Mouse (Mus musculus) right cerebral cortex, postnatal 36 days (tissue): ENCODE measurements at regions not wholly inside any gene's neighbourhood (a gene's known extent, or its start where the extent isn't known, plus 50 kb on each side); places are given as distances from the start of the nearest gene placed in this dataset.

Source experiments
- DNase-seq, 2 experiments: peaks; one replicate each; pipeline ENCODE4 v3.0.0; 2022; ENCODE audit warnings: low spot score in 2 of 2, mixed read lengths in 1 of 2

DNA sequence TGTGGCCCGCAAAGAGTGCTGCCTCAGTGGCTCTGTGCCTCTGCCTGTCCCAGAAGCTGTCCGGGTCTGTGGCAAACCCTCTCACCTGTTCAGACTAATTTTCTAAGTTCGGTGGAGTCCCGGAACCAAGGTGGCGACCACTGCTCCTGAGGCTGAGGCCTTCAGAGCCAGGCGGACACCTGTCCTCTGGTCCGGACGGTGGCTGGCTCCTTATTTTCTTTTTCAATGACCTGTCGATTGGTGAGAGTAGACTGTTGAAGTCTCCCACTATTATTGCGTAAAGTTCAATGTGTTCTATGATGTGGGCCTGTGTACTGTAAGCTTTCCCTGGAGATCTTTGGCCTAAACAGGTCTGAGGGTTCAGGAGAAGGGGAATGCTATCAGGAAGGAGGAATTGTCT is 112.0 kb upstream of the Btbd35f4 start:
- DNase-seq = peak in 1 of 2 experiments; percentile 1
